Mouse (Mus musculus) myocyte (in vitro differentiated cells): ENCODE measurements at regions not wholly inside any gene's neighbourhood (a gene's known extent, or its start where the extent isn't known, plus 50 kb on each side); places are given as distances from the start of the nearest gene placed in this dataset.

Experiments used
- CEBPB ChIP-seq: IDR thresholded peaks from 2 replicates; pipeline ENCODE4 v1.6.1; 2011; ENCODE audit warnings: mild to moderate bottlenecking, moderate library complexity; ENCODE audit not compliant: poor library complexity, insufficient read depth, severe bottlenecking
- E2F4 ChIP-seq: IDR thresholded peaks from one replicate; pipeline ENCODE4 v1.6.1; 2011; ENCODE audit warnings: mild to moderate bottlenecking, control low read depth, moderate library complexity; ENCODE audit not compliant: insufficient read depth
- MAX ChIP-seq: IDR thresholded peaks from one replicate; pipeline ENCODE4 v1.6.1; 2011; ENCODE audit warnings: low read depth, mild to moderate bottlenecking, control low read depth
- MYOD1 ChIP-seq, 3 experiments: IDR thresholded peaks; one replicate each; pipeline ENCODE4 v1.6.1; 2011; ENCODE audit warnings: control low read depth in 2 of 3, low read depth in 2 of 3, mild to moderate bottlenecking in 2 of 3, moderate library complexity in 1 of 3; ENCODE audit not compliant: insufficient read length in 2 of 3, control insufficient read depth in 1 of 3
- MYOG ChIP-seq, 3 experiments: IDR thresholded peaks; one replicate each; pipeline ENCODE4 v1.6.1; 2011; ENCODE audit warnings: control low read depth in 2 of 3, low read depth in 2 of 3, mild to moderate bottlenecking in 2 of 3; ENCODE audit not compliant: insufficient read length in 2 of 3, control insufficient read depth in 1 of 3, insufficient read depth in 1 of 3
- POLR2A ChIP-seq: IDR thresholded peaks from one replicate; pipeline ENCODE4 v1.6.1; 2011; ENCODE audit warnings: low read depth, mild to moderate bottlenecking, control low read depth, moderate library complexity; ENCODE audit not compliant: insufficient read length
- TCF12 ChIP-seq: IDR thresholded peaks from one replicate; pipeline ENCODE4 v1.6.1; 2011; ENCODE audit warnings: mild to moderate bottlenecking, control low read depth; ENCODE audit not compliant: poor library complexity, insufficient read depth, severe bottlenecking

- no peak for TF ChIP-seq POLR2A
- no peak for TF ChIP-seq MAX
- no peak for TF ChIP-seq MYOG (IDR thresholded peaks at IDR 0.05; ENCODE audit: control insufficient read depth in 1 of 3, insufficient read depth in 1 of 3, insufficient read length in 2 of 3, low read depth in 2 of 3)
- TF ChIP-seq TCF12, result no peak
- no peak for TF ChIP-seq CEBPB
- TF ChIP-seq MYOD1 (IDR thresholded peaks at IDR 0.05; ENCODE audit: control insufficient read depth in 1 of 3, insufficient read length in 2 of 3, low read depth in 2 of 3), result no peak
- no peak for TF ChIP-seq E2F4
Observed at GRCm38 (mm10) chr5:85572531-85572930, 492.9 kb downstream of the Cenpc1 start.
